Mouse (Mus musculus): ENCODE data around the gene Tmem63a.
"Not testable (repeated sequence)": the region's sequence is repeated elsewhere in the genome, so short reads cannot be mapped to it uniquely, and the experiment has no call there.

Gene Tmem63a

GRCm38 (mm10) chr1:180958797-180959196 lies 16.7 kb downstream of the Tmem63a start:
- DNase-seq (ENCODE audit: low spot score in 2 of 2): no peak

DNA sequence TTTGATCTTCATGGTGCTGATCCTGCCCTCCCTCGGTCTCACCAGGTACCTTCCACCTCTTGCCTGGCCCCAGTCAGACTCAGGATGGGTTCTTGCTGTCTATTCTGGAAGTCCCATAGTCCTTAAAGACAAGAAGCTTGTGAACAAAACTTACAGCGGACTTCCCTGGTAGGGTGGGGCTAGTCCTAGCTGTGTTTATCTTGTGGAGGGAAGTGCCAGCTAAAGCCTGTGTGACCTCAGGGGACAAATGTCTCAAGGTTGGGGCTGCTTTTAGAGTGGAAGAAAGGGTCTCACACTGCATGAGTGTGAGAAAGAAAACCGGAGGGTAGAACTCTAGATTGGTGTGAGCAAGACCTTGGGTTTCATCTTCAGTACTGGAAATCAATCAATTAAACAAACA lies 23.6 kb downstream of the Tmem63a start:
- DNase-seq (ENCODE audit: low spot score in 2 of 2): no peak

DNA sequence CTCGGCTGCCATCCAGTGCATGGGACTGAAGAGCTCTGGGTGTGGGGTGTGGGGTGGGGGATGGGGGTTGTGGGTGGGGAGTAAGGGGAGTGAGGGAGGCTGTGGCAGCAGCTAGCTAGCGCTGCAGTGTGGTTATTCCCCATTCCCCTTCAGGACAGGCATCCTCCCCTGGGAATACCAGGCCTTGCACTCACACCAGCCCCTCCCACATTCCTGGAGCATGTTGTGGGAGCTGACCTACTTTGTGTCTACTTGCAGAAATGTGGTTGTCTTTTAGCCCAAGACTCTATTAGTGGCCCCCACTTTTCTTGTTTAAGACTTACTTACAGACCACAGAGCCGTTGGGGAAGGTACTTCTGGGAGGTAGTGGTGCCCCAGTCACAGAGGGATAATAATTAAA lies 24.4 kb downstream of the Tmem63a start:
- DNase-seq (ENCODE audit: low spot score in 2 of 2): no peak

DNA sequence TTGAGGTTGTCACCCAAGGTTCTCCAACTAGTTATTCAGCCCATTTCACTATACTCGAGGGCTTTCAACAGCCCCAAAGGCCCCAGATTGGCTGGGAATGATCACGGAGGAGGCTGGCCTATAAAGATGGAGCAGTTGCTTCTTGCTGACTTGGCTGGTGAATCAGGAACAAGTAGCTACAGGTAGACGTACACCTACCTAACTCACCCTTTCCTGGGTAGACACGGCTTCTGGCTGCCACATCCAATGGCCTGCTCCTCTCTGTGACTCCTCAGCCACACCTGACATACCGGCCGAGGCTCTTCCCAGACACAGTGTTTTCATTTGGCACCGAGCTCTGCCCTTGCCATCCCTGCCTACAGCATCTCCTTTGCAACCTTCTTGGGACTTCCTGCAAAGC lies 25.1 kb downstream of the Tmem63a start:
- no peak for DNase-seq (ENCODE audit: low spot score in 2 of 2)

DNA sequence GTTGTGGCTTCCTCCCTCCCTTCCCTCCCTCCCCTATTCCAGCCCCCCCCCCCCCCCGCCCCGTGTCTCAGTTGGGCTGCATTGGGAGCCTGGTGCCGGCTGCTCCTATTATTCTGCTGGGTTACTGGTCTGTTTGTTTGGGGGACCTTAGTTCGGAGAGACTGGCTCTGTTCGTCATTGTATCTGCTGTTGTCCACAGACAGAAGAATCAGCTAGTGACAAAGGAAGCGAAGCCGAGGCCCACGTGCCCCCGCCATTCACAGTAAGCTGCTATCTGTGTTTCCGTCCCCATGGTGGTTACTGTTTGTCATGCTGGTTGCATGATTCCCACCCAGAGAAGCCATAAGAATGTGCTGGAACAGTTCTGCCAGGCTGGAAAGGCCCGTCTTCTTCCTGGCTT lies 30.8 kb downstream of the Tmem63a start:
- no peak for DNase-seq (ENCODE audit: low spot score in 2 of 2)

DNA sequence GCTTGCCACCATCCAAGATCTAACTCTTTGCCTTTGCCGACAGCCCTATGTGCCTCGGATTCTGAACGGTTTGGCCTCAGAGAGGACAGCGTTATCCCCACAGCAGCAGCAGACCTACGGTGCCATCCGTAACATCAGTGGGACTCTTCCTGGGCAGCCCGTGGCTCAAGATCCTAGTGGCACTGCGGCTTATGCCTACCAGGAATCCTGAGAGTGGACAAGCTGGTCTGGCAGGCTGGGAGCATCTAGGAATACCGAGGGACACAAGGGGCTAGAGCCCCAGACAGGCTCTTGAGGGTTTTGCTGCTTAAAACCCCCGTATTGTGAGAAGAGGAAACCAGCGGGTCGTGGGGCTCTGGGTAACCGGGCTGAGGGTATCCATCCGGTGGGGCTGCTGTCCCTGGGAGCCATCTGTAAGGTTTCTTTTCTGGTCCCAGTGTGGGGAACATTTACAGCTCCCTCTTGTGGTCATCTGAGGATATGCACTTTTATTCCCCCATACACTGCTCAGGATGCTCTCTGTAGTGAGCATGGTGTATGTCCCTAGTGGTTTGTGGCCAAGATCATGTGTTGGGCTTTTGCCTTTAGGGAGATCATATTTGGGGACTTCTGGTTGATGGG lies 32.1 kb downstream of the Tmem63a start:
- no peak for DNase-seq (ENCODE audit: low spot score in 2 of 2)

- DNase-seq (ENCODE audit: low spot score in 2 of 2): no peak
These were observed 34.1 kb downstream of the Tmem63a start for GRCm38 (mm10) chr1:180976110-180976679.

GRCm38 (mm10) chr1:180979484-180980251 lies 37.5 kb downstream of the Tmem63a start:
- DNase-seq (ENCODE audit: low spot score in 2 of 2): no peak

DNA sequence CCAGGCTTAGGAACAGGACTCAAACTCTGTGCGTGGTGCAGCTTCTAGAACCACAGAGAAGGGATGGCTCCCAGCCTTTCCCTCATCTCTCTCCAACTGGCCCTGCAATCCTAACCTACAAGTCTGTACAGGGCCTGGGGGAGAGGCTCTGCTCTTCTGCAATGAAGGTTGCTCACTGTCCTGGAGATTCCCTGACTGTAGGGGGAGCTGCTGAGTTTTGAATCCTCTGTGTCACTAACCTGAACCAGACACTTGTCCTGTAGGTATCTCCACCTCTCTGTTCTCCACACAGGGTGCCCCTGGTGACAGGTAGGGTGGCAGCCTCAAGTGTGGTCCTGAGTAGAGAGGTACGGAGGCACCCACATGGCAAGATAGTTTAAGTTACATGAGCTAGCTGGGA lies 38.3 kb downstream of the Tmem63a start:
- DNase-seq (ENCODE audit: low spot score in 2 of 2): no peak

DNA sequence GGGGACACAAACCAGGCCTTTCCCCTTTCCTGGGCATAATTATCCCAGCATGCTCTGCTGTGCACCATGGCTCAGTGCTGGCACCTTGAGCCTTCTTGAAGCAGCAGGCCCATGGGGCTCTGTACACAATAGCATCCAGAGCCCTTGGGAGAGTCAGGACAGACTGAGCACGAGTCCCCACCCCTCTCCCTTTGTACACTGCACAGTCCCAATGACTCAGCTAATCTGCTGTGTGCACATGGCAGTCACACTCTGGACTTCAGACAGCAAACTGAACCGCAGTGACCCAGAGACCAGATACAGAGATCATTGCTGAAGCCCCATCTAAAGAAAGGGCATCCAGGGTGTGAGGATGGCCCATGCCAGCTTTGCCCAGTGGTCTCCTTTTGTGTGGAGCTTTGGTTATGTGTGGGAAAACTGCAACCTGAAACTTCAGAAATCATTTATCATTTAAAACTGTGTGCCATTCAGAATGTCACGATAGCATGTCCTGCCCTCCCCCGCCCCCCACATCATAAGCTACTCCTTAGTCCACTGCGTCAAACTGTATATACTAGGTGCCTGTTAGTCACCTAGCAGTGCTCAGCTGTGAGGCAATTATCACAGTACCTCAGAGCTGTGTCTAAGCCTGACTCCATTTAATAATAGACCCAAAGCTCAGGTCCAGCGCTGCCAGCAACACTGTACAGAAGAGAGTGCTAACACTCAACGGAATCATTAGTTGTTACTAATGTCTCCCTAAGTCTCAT lies 39.3 kb downstream of the Tmem63a start:
- DNase-seq (ENCODE audit: low spot score in 2 of 2): not testable (repeated sequence)

- DNase-seq (ENCODE audit: low spot score in 2 of 2): no peak
These were observed 44.6 kb downstream of the Tmem63a start for GRCm38 (mm10) chr1:180986701-180987100.

DNA sequence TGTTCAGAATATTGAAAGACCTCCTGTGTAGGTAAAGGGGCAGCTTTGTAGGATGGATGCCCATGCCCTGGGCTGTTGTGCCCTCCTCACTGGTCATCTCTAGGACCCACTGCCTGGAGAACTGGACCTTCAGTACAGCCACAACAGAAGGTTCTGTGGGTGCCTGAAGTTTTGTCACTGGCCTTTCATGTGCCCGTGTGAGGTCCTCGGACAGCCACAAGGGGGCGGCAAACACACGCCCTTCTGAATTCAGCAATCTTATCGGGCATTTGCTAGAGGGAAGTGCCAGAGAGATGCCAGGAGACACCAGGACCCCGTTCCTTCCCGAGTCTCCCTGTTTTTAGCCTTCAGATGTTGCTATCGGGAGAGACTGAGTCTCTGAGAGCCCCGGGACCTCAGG lies 45.6 kb downstream of the Tmem63a start:
- DNase-seq (ENCODE audit: low spot score in 2 of 2): peak; percentile 75 to 88

GRCm38 (mm10) chr1:180990671-180991070 lies 48.5 kb downstream of the Tmem63a start:
- DNase-seq (ENCODE audit: low spot score in 2 of 2): no peak

GRCm38 (mm10) chr1:180992142-180992541 lies 50.0 kb downstream of the Tmem63a start:
- DNase-seq (ENCODE audit: low spot score in 2 of 2): peak in 1 of 2 experiments; percentile 40

- no peak for DNase-seq (ENCODE audit: low spot score in 2 of 2)
These were observed 58.5 kb downstream of the Tmem63a start for GRCm38 (mm10) chr1:181000501-181001092.

DNA sequence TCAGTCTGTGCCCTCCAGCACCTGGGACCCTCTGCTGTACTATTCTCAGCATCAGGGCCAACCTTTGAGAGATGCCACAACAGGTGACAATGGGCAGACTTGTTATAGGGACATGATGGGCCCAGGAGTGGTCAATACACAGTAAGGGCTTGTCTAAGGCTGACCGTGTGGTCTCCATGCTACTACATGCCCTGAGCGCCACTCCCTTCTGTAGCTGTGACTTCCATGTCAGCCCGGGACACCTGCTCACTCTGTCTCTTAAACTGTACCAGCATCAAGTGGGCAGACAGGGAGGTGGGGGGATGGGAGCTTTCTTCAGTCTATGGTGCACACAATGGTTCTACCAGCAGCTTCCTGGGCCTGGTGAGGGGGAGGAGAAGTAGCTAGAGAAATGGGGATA lies 59.1 kb downstream of the Tmem63a start:
- DNase-seq (ENCODE audit: low spot score in 2 of 2): no peak

DNA sequence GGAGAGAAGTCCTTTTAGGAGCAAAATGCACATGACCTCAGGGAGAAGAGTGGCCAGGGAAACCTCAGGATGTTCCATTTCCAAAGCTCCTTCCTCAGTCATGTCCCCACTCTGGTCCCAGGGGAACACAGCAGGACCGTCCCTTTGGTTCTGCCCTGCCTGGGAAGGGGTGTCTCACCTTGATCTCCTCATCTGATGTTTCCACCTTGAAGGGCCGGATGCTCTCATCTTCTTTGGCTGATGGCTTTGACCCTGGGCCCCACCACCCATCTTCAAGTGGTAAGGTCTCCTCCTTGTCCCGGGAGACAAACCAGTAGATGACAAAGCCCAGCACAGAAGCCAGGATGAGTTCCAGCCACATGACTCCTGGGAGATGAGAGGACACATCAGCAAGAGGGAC lies 59.5 kb downstream of the Tmem63a start:
- no peak for DNase-seq (ENCODE audit: low spot score in 2 of 2)

DNA sequence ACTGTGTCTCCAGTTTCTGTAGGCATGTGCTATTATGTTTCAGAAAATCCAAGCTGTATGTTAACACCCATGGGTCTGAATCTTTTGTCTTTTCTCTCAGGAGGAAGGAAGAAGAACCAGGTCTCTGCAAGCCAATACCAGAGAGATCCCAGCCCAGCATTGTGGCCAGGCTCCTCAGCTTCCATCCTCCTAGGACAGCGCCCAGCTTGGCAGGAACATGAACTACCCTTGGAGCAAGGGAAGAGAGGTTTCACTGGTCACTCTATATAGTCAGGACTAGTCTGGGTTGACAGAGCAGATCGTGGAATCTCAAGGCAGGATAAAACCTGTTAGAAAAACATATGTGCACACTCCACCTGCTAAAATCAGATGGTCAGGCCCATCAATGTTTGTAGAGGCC lies 61.6 kb downstream of the Tmem63a start:
- DNase-seq (ENCODE audit: low spot score in 2 of 2): no peak

- no peak for DNase-seq (ENCODE audit: low spot score in 2 of 2)
These were observed 63.2 kb downstream of the Tmem63a start for GRCm38 (mm10) chr1:181005331-181005730.

- DNase-seq (ENCODE audit: low spot score in 2 of 2): peak in 1 of 2 experiments; percentile 6
These were observed 65.7 kb downstream of the Tmem63a start for GRCm38 (mm10) chr1:181007831-181008230.

DNA sequence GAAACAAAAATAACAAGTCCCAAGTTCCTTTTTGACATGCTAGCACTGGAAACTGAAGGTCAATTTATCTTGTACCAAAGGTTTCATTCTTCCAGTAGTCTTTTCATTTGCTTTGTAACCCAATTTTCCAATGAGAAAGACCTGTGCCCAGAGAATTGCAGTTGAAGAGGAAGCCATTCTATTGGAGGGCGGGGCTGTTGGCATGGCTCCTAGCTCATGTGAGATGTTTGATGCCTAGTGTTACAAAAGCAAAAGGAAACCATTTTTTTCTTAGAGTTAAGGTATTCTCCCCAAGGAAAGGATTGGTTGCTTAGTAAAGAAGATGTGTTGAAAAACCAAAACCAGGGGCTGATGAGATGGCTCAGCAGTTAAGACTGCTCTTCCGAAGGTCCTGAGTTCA lies 66.1 kb downstream of the Tmem63a start:
- DNase-seq (ENCODE audit: low spot score in 2 of 2): peak in 1 of 2 experiments; percentile 12

DNA sequence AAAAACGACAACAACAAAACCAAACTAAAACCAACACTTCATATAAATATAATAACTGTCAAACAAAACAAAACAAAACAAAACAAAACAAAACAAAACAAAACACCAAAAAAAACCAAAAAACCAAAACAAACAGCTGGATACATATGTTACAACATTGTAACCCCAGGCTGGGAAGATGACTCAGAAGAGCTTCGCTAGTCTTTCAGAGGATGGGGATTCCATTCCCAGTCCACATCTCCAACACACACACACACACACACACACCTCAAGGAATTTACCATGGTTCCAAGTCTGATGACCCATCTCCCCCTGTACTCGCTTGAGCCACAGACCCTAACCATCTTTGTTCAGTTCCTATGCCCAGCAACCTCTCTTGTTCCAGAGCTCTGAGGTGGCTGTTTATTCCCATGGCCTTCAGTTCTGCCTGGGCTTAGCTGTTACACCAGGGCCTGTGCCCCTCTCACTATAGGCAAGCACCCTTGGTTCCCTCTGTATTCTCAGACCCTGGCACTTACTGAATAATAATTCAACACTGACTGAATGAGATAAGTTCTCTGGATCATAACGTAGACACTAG lies 67.0 kb downstream of the Tmem63a start:
- no peak for DNase-seq (ENCODE audit: low spot score in 2 of 2)

All from right cerebral cortex, postnatal 10 days (tissue).